Mouse (Mus musculus) MEL (cell line): ENCODE data around the gene Srp9. TPM values are rescaled to one million over a fixed set of nuclear protein-coding genes. Genes with fewer than 3 reads are reported as not detected.
A peak's percentile ranks its signal among the peaks of the same experiment; 100 is the strongest.

ENCODE experiments used
- DNase-seq: peaks from one replicate; pipeline ENCODE4 v3.0.0; 2011; ENCODE audit warnings: low read depth, low spot score
- H3K27ac ChIP-seq: 2 replicates; pipeline ENCODE4 v1.5.1; 2012; ENCODE audit warnings: low read depth, mild to moderate bottlenecking, control low read depth, low read length, moderate library complexity; ENCODE audit not compliant: control insufficient read depth
- H3K27me3 ChIP-seq, 2 experiments: fragments of 150-350 bp in 1 of 2; sonication (generic) in 1 of 2; 2 replicates each; pipeline ENCODE4 v1.6.1; 2012; ENCODE audit warnings: low read length in 2 of 2, mild to moderate bottlenecking in 2 of 2, improper control_type of control experiment in 1 of 2, moderate library complexity in 1 of 2; ENCODE audit not compliant: insufficient read depth in 2 of 2, control insufficient read depth in 1 of 2
- H3K36me3 ChIP-seq, 2 experiments: 2 replicates each; pipeline ENCODE4 v1.6.1; 2012 to 2014; ENCODE audit warnings: low read length in 2 of 2, improper control_type of control experiment in 1 of 2, inconsistent platforms in 1 of 2, mild to moderate bottlenecking in 1 of 2; ENCODE audit not compliant: insufficient read depth in 2 of 2, control insufficient read depth in 1 of 2
- H3K4me1 ChIP-seq, 2 experiments: fragments of 150-350 bp in 1 of 2; sonication (generic) in 1 of 2; 2 replicates each; pipeline ENCODE4 v1.6.1; 2012; ENCODE audit warnings: low read length in 2 of 2, improper control_type of control experiment in 1 of 2, mild to moderate bottlenecking in 1 of 2; ENCODE audit not compliant: insufficient read depth in 2 of 2, control insufficient read depth in 1 of 2
- H3K4me3 ChIP-seq, 2 experiments: fragments of 150-350 bp in 1 of 2; sonication (generic) in 1 of 2; 2 replicates each; pipeline ENCODE4 v1.5.1; 2012; ENCODE audit warnings: low read depth in 2 of 2, low read length in 2 of 2, mild to moderate bottlenecking in 2 of 2, moderate library complexity in 2 of 2, control low read depth in 1 of 2, improper control_type of control experiment in 1 of 2; ENCODE audit not compliant: control insufficient read depth in 1 of 2, insufficient read depth in 1 of 2
- H3K79me2 ChIP-seq: 2 replicates; pipeline ENCODE4 v1.6.1; 2012; ENCODE audit warnings: mild to moderate bottlenecking, low read length, moderate library complexity; ENCODE audit not compliant: control insufficient read depth, poor library complexity, insufficient read depth
- H3K9ac ChIP-seq: 2 replicates; pipeline ENCODE4 v1.6.1; 2012; ENCODE audit warnings: low read depth, mild to moderate bottlenecking, control low read depth, low read length, moderate library complexity; ENCODE audit not compliant: control insufficient read depth, poor library complexity, severe bottlenecking
- H3K9me3 ChIP-seq: fragments of 150-350 bp; sonication (generic); replicated peaks from 2 replicates; pipeline ENCODE4 v1.6.1; 2012; ENCODE audit warnings: mild to moderate bottlenecking, low read length, improper control_type of control experiment, moderate library complexity; ENCODE audit not compliant: insufficient read depth
- BHLHE40 ChIP-seq: IDR thresholded peaks from 2 replicates; pipeline ENCODE4 v1.6.1; 2012; ENCODE audit warnings: low read depth, mild to moderate bottlenecking, inconsistent platforms, low read length, improper control_type of control experiment, borderline replicate concordance
- CHD1 ChIP-seq: IDR thresholded peaks from 2 replicates; pipeline ENCODE4 v1.6.1; 2012; ENCODE audit warnings: low read depth, mild to moderate bottlenecking, inconsistent platforms, low read length, improper control_type of control experiment
- CHD2 ChIP-seq: IDR thresholded peaks from 2 replicates; pipeline ENCODE4 v1.6.1; 2011; ENCODE audit warnings: low read length, improper control_type of control experiment
- CTCF ChIP-seq, 3 experiments: IDR thresholded peaks in 2 of 3; conservative IDR thresholded peaks in 1 of 3; 2 replicates each; pipeline ENCODE4 v1.5.1; 2011 to 2012; ENCODE audit warnings: low read length in 3 of 3, low read depth in 2 of 3, mild to moderate bottlenecking in 2 of 3, improper control_type of control experiment in 1 of 3, inconsistent platforms in 1 of 3, mixed read lengths in 1 of 3, moderate library complexity in 1 of 3; ENCODE audit not compliant: control insufficient read depth in 1 of 3, insufficient read depth in 1 of 3, poor library complexity in 1 of 3, severe bottlenecking in 1 of 3
- E2F4 ChIP-seq: IDR thresholded peaks from 2 replicates; pipeline ENCODE4 v1.6.1; 2011; ENCODE audit warnings: low read depth, low read length, improper control_type of control experiment, borderline replicate concordance
- EP300 ChIP-seq, 2 experiments: IDR thresholded peaks; 2 replicates each; pipeline ENCODE4 v1.6.1; 2011; ENCODE audit warnings: improper control_type of control experiment in 2 of 2, low read length in 2 of 2, low read depth in 1 of 2, mild to moderate bottlenecking in 1 of 2
- ETS1 ChIP-seq: IDR thresholded peaks from 2 replicates; pipeline ENCODE4 v1.6.1; 2012; ENCODE audit warnings: low read depth, mild to moderate bottlenecking, inconsistent platforms, low read length, improper control_type of control experiment, moderate library complexity
- GABPA ChIP-seq: IDR thresholded peaks from 2 replicates; pipeline ENCODE4 v1.6.1; 2012; ENCODE audit warnings: low read depth, mild to moderate bottlenecking, inconsistent platforms, low read length, improper control_type of control experiment, moderate library complexity
- GATA1 ChIP-seq: IDR thresholded peaks from 2 replicates; pipeline ENCODE4 v1.6.1; 2011; ENCODE audit warnings: low read depth, low read length, improper control_type of control experiment
- HCFC1 ChIP-seq: IDR thresholded peaks from 2 replicates; pipeline ENCODE4 v1.6.1; 2012; ENCODE audit warnings: low read depth, mild to moderate bottlenecking, inconsistent platforms, low read length, improper control_type of control experiment, moderate library complexity
- JUND ChIP-seq: IDR thresholded peaks from 2 replicates; pipeline ENCODE4 v1.6.1; 2011; ENCODE audit warnings: low read depth, mild to moderate bottlenecking, improper control_type of control experiment, low read length
- KAT2A ChIP-seq: conservative IDR thresholded peaks from 2 replicates; pipeline ENCODE4 v1.6.1; 2012; ENCODE audit warnings: low read depth, low read length, improper control_type of control experiment, inconsistent platforms
- MAFK ChIP-seq: IDR thresholded peaks from 2 replicates; pipeline ENCODE4 v1.6.1; 2011; ENCODE audit warnings: low read depth, mild to moderate bottlenecking, low read length, improper control_type of control experiment, borderline replicate concordance
- MAX ChIP-seq: IDR thresholded peaks from 2 replicates; pipeline ENCODE4 v1.6.1; 2011; ENCODE audit warnings: low read length, improper control_type of control experiment
- MAZ ChIP-seq: IDR thresholded peaks from 2 replicates; pipeline ENCODE4 v1.6.1; 2012; ENCODE audit warnings: low read depth, mild to moderate bottlenecking, inconsistent platforms, low read length, improper control_type of control experiment
- MEF2A ChIP-seq: IDR thresholded peaks from 2 replicates; pipeline ENCODE4 v1.6.1; 2014; ENCODE audit warnings: low read depth, mild to moderate bottlenecking, inconsistent platforms, low read length, improper control_type of control experiment; ENCODE audit not compliant: poor library complexity, insufficient replicate concordance, severe bottlenecking; ENCODE audit errors: extremely low read depth
- MXI1 ChIP-seq: IDR thresholded peaks from 2 replicates; pipeline ENCODE4 v1.6.1; 2011; ENCODE audit warnings: mild to moderate bottlenecking, low read depth, low read length, improper control_type of control experiment
- MYB ChIP-seq: IDR thresholded peaks from 2 replicates; pipeline ENCODE4 v1.6.1; 2011; ENCODE audit warnings: mild to moderate bottlenecking, low read depth, low read length, improper control_type of control experiment
- NRF1 ChIP-seq: IDR thresholded peaks from 2 replicates; pipeline ENCODE4 v1.6.1; 2014; ENCODE audit warnings: low read depth, mild to moderate bottlenecking, inconsistent platforms, low read length, improper control_type of control experiment, moderate library complexity; ENCODE audit not compliant: poor library complexity, insufficient read depth, severe bottlenecking
- POLR2AphosphoS2 ChIP-seq: IDR thresholded peaks from 2 replicates; pipeline ENCODE4 v1.6.1; 2011; ENCODE audit warnings: low read length, improper control_type of control experiment
- POLR2AphosphoS5 ChIP-seq: IDR thresholded peaks from 2 replicates; pipeline ENCODE4 v1.6.1; 2012; ENCODE audit warnings: low read depth, borderline replicate concordance, mild to moderate bottlenecking, inconsistent platforms, low read length, moderate library complexity, mixed read lengths
- RAD21 ChIP-seq: IDR thresholded peaks from 2 replicates; pipeline ENCODE4 v1.6.1; 2011; ENCODE audit warnings: mild to moderate bottlenecking, low read depth, low read length, improper control_type of control experiment
- RCOR1 ChIP-seq: IDR thresholded peaks from 2 replicates; pipeline ENCODE4 v1.6.1; 2012; ENCODE audit warnings: low read depth, mild to moderate bottlenecking, inconsistent platforms, low read length, improper control_type of control experiment
- SIN3A ChIP-seq: IDR thresholded peaks from 2 replicates; pipeline ENCODE4 v1.6.1; 2012; ENCODE audit warnings: low read length, improper control_type of control experiment, inconsistent platforms
- SMC3 ChIP-seq: IDR thresholded peaks from 2 replicates; pipeline ENCODE4 v1.6.1; 2011; ENCODE audit warnings: low read depth, low read length, improper control_type of control experiment
- TAL1 ChIP-seq: IDR thresholded peaks from 2 replicates; pipeline ENCODE4 v1.6.1; 2012; ENCODE audit warnings: mild to moderate bottlenecking, inconsistent platforms, low read length, moderate library complexity, mixed read lengths
- TBP ChIP-seq: IDR thresholded peaks from 2 replicates; pipeline ENCODE4 v1.8.0; 2011; ENCODE audit warnings: low read depth, low read length, improper control_type of control experiment
- TCF12 ChIP-seq: IDR thresholded peaks from 2 replicates; pipeline ENCODE4 v1.6.1; 2014; ENCODE audit warnings: low read depth, mild to moderate bottlenecking, inconsistent platforms, low read length, improper control_type of control experiment, moderate library complexity
- ZC3H11A ChIP-seq: IDR thresholded peaks from 2 replicates; pipeline ENCODE4 v1.6.1; 2012; ENCODE audit warnings: low read depth, mild to moderate bottlenecking, inconsistent platforms, low read length, improper control_type of control experiment
- ZKSCAN1 ChIP-seq: IDR thresholded peaks from 2 replicates; pipeline ENCODE4 v1.6.1; 2012; ENCODE audit warnings: low read depth, mild to moderate bottlenecking, inconsistent platforms, low read length, improper control_type of control experiment, moderate library complexity
- ZMIZ1 ChIP-seq: IDR thresholded peaks from 2 replicates; pipeline ENCODE4 v1.6.1; 2012; ENCODE audit warnings: low read depth, mild to moderate bottlenecking, inconsistent platforms, low read length, improper control_type of control experiment, moderate library complexity
- polyA plus RNA-seq, 2 experiments: library from polyadenylated mRNA; stranded (reverse) in 1 of 2; unstranded in 1 of 2; fragments of >175 nt in 1 of 2; fragments of >200 nt in 1 of 2; gene quantifications; 2 replicates each; pipeline versions ENCODE4 v1.2.1 to v1.2.4; 2012; ENCODE audit warnings: low replicate concordance in 2 of 2, low read depth in 1 of 2; ENCODE audit not compliant: insufficient read length in 2 of 2, insufficient read depth in 1 of 2, missing spikeins in 1 of 2
- total RNA-seq: library from RNA; depleted of rRNA; stranded (reverse); fragments of 300-350 nt; gene quantifications from 2 replicates; pipeline ENCODE4 v1.2.3, GENCODE M21; 2012

The Srp9 gene
- total and polyA plus RNA-seq, 3 experiments: 49.7 to 61.8 TPM; not detected in 1

- Histone ChIP-seq H3K36me3 (no peaks in the 10 kb centered on the region), H3K9ac (no peak overlapping the region), H3K9me3 (no peaks in the 10 kb centered on the region), H3K27me3 (no peaks in the 10 kb centered on the region), H3K4me3 (peak overlapping the region in 1 of 2 experiments; percentile 43; a peak in 1 of 4 replicates), H3K79me2 (no peaks in the 10 kb centered on the region)
- DNase-seq: peak; percentile 3
- TF ChIP-seq HCFC1: no peak
- TF ChIP-seq MXI1: no peak
- TF ChIP-seq TBP: no peak
- TF ChIP-seq POLR2AphosphoS5: no peak
- no peak for TF ChIP-seq ZC3H11A
- no peak for TF ChIP-seq ZMIZ1
- no peak for TF ChIP-seq TAL1
- TF ChIP-seq GABPA: no peak
- no peak for TF ChIP-seq MAFK
- TF ChIP-seq JUND: no peak
- TF ChIP-seq RCOR1: no peak
- TF ChIP-seq GATA1: no peak
- no peak for TF ChIP-seq MAZ
- no peak for TF ChIP-seq ZKSCAN1
- no peak for TF ChIP-seq POLR2AphosphoS2
- TF ChIP-seq BHLHE40: no peak
- TF ChIP-seq MAX: no peak
- no peak for TF ChIP-seq KAT2A
- TF ChIP-seq, all 39 proteins: peak for 0
- no peak overlapping the region for H3K27ac ChIP-seq
- no peaks in the 10 kb centered on the region for H3K4me1 ChIP-seq
Observed at GRCm38 (mm10) chr1:182139937-182140336, 15.4 kb downstream of the Srp9 start.

- Histone ChIP-seq H3K9ac (no peak overlapping the region), H3K4me1 (no peaks in the 10 kb centered on the region), H3K27ac (no peak overlapping the region), H3K9me3 (no peaks in the 10 kb centered on the region), H3K79me2 (no peaks in the 10 kb centered on the region), H3K36me3 (no peaks in the 10 kb centered on the region), H3K27me3 (no peaks in the 10 kb centered on the region), H3K4me3 (peak overlapping the region in 1 of 2 experiments; percentile 43; a peak in 1 of 4 replicates)
- peak; percentile 79 for DNase-seq
- TF ChIP-seq RAD21 (peak; percentile 79), POLR2AphosphoS5 (no peak), CHD2 (no peak), MAX (0 out of 2 replicates have a peak, but pooled peaks have one; percentile 23), MXI1 (no peak), EP300 (IDR thresholded peaks at IDR 0.05; ENCODE audit: low read depth in 1 of 2, low read length in 2 of 2) (no peak), ZC3H11A (peak; percentile 75), MEF2A (no peak), TBP (no peak), BHLHE40 (0 out of 2 replicates have a peak, but pooled peaks have one; percentile 17), TCF12 (no peak), NRF1 (no peak), GATA1 (no peak), SMC3 (peak; percentile 85), SIN3A (no peak), ETS1 (no peak), POLR2AphosphoS2 (no peak), CHD1 (no peak), MYB (no peak), GABPA (no peak), E2F4 (no peak), RCOR1 (no peak), TAL1 (no peak), HCFC1 (no peak), CTCF (IDR thresholded peaks at IDR 0.05 in 2 of 3, conservative IDR thresholded peaks at IDR 0.05 in 1 of 3; ENCODE audit: control insufficient read depth in 1 of 3, insufficient read depth in 1 of 3, low read depth in 2 of 3, low read length in 3 of 3, poor library complexity in 1 of 3, severe bottlenecking in 1 of 3) (peak; percentile 88 to 93 (median 92)), MAZ (peak; percentile 63; the same call in 1 of the 2 replicates)
Observed at GRCm38 (mm10) chr1:182140370-182140769, 15.8 kb downstream of the Srp9 start.
